In genomic region chr7:134062629-134063028, GRCm38 (mm10) we compare ENCODE assay signal across 22 mouse cellular contexts.
DNase-seq lines count a peak whose midpoint lies in the region; ATAC-seq and TF ChIP-seq lines count a peak whose summit lies in the region.
"Had no signal": no experiment of that assay in that cellular context is flagged by ENCODE, and none has a peak within 500 bp of the region (broad histone marks: within the 10 kb centered on the region; RNA-seq: fewer than 3 reads in every experiment).

No protein-coding gene starts in this region.

- TF ChIP-seq EP300 in liver, postnatal 0 days (IDR thresholded peaks at IDR 0.05; ENCODE audit: low read depth) = no peak

- H3K9ac ChIP-seq in liver, postnatal 0 days (replicated peaks) = no peak overlapping the region
- H3K9ac ChIP-seq: forebrain, embryonic 15.5 days; heart, embryonic 12.5 days; hindbrain, embryonic 12.5 days had no signal

- no peak for TF ChIP-seq POLR2A in embryonic fibroblast, embryonic 13.5 days (IDR thresholded peaks at IDR 0.05; ENCODE audit: low read depth, low read length)

- no peak overlapping the region for H3K4me2 ChIP-seq in liver, postnatal 0 days (ENCODE audit: low read depth, low read length)
- H3K4me2 ChIP-seq: forebrain, embryonic 15.5 days; heart, embryonic 12.5 days; hindbrain, embryonic 12.5 days had no signal

- no peak for TF ChIP-seq CTCF in liver, postnatal 0 days (IDR thresholded peaks at IDR 0.05; ENCODE audit: low read depth)
- no peak for TF ChIP-seq CTCF in embryonic fibroblast, embryonic 13.5 days (IDR thresholded peaks at IDR 0.05; ENCODE audit: borderline replicate concordance, insufficient read depth, low read length)

- peak; percentile 33 for DNase-seq in adrenal gland, postnatal 10 days
- DNase-seq in adrenal gland, postnatal 36 days = no peak
- peak; percentile 39 for DNase-seq in liver, postnatal 0 days
- no peak for DNase-seq in liver
- DNase-seq in urinary bladder, postnatal 36 days (ENCODE audit: low spot score in 2 of 2) = no peak
- DNase-seq: B cell, adult 2 months; cerebellum, adult 18-20 months; cerebellum, adult 9-11 months; cerebellum, postnatal 36 days; gastrocnemius, postnatal 14 days had no signal

- H3K4me1 ChIP-seq in liver, postnatal 0 days (ENCODE audit: insufficient read depth) = no peaks in the 10 kb centered on the region
- peaks cover 12% of the 10 kb centered on the region; the same call in 1 of the 2 replicates for H3K4me1 ChIP-seq in embryonic fibroblast, embryonic 13.5 days (ENCODE audit: control insufficient read depth, insufficient read depth, low read length)
- H3K4me1 ChIP-seq: embryonic facial prominence, embryonic 10.5 days; forebrain, embryonic 15.5 days; heart, embryonic 12.5 days; hindbrain, embryonic 12.5 days had no signal

- H3K36me3 ChIP-seq in liver, postnatal 0 days (replicated peaks; ENCODE audit: insufficient read depth, low read length) = no peaks in the 10 kb centered on the region
- H3K36me3 ChIP-seq: embryonic facial prominence, embryonic 10.5 days; forebrain, embryonic 15.5 days; G1E; heart, embryonic 12.5 days; hindbrain, embryonic 12.5 days had no signal

- H3K27me3 ChIP-seq in liver, postnatal 0 days (ENCODE audit: insufficient read depth, low read length) = no peaks in the 10 kb centered on the region
- H3K27me3 ChIP-seq: forebrain, embryonic 15.5 days; heart, embryonic 12.5 days; hindbrain, embryonic 12.5 days had no signal

- ATAC-seq in liver, postnatal 0 days = peak; percentile 72
- ATAC-seq in megakaryocyte progenitor cell, adult 5-6 weeks (replicated peaks; ENCODE audit: poor library complexity) = peak; percentile 100
- no peak for ATAC-seq in frontal cortex, adult (ENCODE audit: low TSS enrichment)
- ATAC-seq: CD4-positive, CD25-positive, alpha-beta regulatory T cell, adult 4 months; forebrain, embryonic 15.5 days; hindbrain, embryonic 16.5 days; inflammation-experienced regulatory T-cells, adult 6 months had no signal

- 47% methylated on average over 4 of the region's 4 CpGs for WGBS in liver, postnatal 0 days (ENCODE audit: insufficient replicate concordance)

- H3K4me3 ChIP-seq in liver, postnatal 0 days (ENCODE audit: low read depth, low read length) = no peak overlapping the region
- H3K4me3 ChIP-seq in embryonic fibroblast, embryonic 13.5 days (ENCODE audit: insufficient read depth, low read length) = no peak overlapping the region
- H3K4me3 ChIP-seq: embryonic facial prominence, embryonic 10.5 days; erythroblast, embryonic 14.5 days; forebrain, embryonic 15.5 days; heart, embryonic 12.5 days; hindbrain, embryonic 12.5 days had no signal

- H3K9me3 ChIP-seq in liver, postnatal 0 days (ENCODE audit: low read length) = no peaks in the 10 kb centered on the region
- H3K9me3 ChIP-seq: embryonic facial prominence, embryonic 10.5 days; forebrain, embryonic 15.5 days; heart, embryonic 12.5 days; hindbrain, embryonic 12.5 days had no signal

- no peak overlapping the region for H3K27ac ChIP-seq in liver, postnatal 0 days (ENCODE audit: low read depth)
- peak overlapping the region; percentile 11; the same call in 1 of the 2 replicates for H3K27ac ChIP-seq in embryonic fibroblast, embryonic 13.5 days (ENCODE audit: insufficient read depth, low read length)
- H3K27ac ChIP-seq: embryonic facial prominence, embryonic 10.5 days; forebrain, embryonic 15.5 days; hindbrain, embryonic 12.5 days had no signal

Comparison
In these comparisons a context has a peak if more than half of its experiments do, and no peak if none do; other contexts are left out.
1. DNase-seq: peak in adrenal gland, postnatal 10 days (single experiment) and liver, postnatal 0 days (single experiment); none in adrenal gland, postnatal 36 days (0 of 2), liver (single experiment) and urinary bladder, postnatal 36 days (0 of 2).